Mouse (Mus musculus) liver, adult (tissue): ENCODE results near the gene Sec24a.

Experiments
- GATA4 ChIP-seq: IDR thresholded peaks from 2 replicates; pipeline ENCODE4 v1.6.1; 2014; ENCODE audit warnings: mild to moderate bottlenecking, low read length; ENCODE audit not compliant: insufficient replicate concordance

Gene Sec24a

GRCm38 (mm10) chr11:51670846-51671245, 92.6 kb downstream of the Sec24a start:
- no peak for TF ChIP-seq GATA4

DNA sequence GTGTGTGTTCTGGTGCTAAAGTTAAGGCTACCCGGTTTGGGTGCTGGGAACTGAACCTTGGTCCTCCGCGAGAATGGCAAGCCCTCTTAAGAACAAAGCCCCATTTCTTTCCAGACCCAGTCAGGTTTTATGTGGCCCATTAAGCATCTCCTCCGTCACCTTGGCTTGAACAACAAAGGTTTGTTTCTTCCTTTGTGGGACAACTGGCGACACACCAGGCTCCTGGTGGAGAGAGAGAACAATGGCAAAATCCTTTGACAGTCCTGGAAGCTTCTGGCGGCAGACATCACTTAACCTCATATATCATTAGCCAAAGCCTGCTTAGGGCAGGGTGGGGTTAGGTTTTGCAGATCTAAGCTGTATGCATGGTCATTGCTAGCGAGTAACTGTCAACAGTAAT, 100.8 kb downstream of the Sec24a start:
- TF ChIP-seq GATA4, result no peak

DNA sequence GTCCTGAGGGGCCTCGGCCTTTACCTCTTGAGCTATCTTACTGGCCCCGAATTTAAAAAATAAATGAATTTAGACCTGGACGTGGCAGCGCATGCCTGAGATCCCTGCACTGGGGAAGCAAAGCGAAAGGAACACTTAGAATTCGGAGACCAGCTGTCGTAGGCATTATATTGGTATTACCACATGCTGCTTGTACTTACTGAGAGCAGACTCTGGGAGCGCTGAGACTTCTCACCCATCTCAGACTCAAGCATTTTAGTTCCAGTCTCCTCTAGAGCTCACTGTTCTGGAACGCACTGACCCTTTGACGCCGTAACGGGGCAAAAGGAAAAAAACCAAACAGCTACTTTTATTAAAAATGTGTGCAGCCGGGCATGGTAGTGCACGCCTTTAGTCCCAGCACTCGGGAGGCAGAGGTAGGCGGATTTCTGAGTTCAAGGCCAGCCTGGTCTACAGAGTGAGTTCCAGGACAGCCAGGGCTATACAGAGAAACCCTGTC, 101.5 kb downstream of the Sec24a start:
- TF ChIP-seq GATA4, result no peak

- no peak for TF ChIP-seq GATA4
These were observed 104.7 kb downstream of the Sec24a start for GRCm38 (mm10) chr11:51658705-51659104.

DNA sequence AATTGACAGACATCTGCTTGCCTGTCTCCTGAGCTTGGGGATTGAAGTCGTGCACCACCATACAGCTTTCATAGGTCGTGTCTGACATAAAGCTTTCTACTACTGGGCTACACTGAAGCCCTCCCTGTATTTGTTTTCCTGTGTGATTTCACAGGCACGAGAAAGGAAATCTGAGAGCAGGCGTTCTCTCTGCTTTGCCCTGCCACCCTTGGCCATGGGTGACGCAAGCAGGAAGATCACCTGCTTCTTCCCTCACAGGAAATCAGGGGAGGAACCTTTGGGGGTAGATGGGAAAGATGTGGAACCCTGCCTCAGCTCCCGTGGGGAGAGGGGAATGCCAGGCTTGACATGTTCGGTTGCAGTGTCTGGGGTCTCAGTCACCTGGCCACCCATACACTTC, 105.1 kb downstream of the Sec24a start:
- TF ChIP-seq GATA4, result no peak

DNA sequence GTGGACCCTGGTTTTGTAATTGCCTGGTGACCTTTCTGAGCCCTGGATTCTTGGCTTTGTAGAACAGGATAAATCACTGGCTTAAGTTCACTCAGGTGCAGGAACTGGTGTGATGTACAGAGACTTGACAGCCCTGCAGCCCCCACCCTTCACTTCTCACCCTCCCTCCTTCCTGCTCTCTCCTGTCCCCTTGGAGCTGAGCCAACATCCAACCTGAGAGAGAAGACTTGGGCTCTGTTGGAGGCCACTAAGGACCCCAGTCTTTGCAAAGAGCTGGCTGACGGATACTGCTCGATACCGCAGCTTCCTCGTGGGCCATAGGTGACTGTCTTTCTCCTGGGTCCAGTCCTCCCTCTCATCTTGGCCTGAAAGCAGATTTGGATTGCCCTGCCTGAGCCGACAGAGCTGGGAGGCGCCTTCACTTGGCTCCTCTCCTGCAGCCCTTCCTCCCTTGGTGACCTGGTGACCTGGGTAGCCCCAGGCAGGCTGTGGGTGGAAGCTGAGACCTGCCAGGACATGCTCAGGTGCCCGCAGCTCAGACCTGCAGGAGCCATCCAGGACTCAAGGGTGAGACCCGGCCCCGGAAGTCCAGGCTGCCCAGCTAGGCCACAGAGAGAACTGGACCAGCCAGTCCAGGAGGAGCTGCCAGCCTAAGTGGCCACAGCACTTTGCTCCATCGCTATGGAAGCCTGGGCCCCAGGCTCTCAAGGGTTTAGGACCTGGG, 106.5 kb downstream of the Sec24a start:
- no peak for TF ChIP-seq GATA4

DNA sequence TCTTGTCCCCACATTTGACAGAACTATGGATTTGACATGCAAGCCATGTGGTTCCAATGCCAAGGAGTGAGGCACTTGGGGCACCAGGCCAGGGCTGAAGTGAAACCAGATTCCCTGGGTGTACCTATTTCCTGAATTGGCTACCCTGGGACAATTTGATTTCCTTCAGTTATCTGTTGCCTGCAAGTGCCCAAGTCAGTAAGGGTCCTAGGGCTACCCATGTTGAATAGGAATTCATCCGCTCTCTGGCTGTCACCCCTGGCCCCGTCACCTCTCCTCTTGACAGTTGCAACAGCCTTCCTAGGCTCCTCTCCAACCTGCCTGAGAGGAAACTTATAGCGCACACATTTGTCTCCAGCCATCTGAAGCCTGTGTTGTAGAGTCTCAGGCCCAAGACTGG, 108.5 kb downstream of the Sec24a start:
- no peak for TF ChIP-seq GATA4

- TF ChIP-seq GATA4, result no peak
These were observed 109.7 kb downstream of the Sec24a start for GRCm38 (mm10) chr11:51653736-51654135.

DNA sequence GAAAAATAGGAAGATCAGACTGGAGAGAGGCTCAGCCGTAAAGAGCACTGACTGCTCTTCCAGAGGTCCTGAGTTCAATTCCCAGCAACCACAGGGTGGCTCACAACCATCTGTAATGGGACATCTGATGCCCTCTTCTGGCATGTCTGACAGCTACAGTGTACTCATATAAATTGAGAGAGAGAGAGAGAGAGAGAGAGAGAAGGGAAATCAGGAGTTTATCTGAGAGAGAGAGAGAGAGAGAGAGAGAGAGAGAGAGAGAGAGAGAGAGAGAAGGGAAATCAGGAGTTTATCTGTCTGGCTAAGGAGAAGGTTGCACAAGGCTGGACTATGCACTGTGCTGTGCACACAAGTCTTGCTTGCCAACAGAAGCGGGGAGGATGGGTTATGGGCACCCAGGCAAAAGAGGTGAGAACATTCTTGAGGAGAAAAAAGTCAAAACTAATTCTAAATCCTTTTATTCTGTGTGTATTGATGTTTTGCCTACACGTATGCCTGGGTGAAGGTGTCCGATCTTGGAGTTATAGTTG, 110.5 kb downstream of the Sec24a start:
- TF ChIP-seq GATA4, result peak; percentile 88

- TF ChIP-seq GATA4, result no peak
These were observed 112.5 kb downstream of the Sec24a start, which contains the start of the genes N4bp3 and D930048N14Rik for GRCm38 (mm10) chr11:51650691-51651515. TSS of gene N4bp3 (minus strand) at chr11:51650842. TSS of gene D930048N14Rik (plus strand) at chr11:51650954.

DNA sequence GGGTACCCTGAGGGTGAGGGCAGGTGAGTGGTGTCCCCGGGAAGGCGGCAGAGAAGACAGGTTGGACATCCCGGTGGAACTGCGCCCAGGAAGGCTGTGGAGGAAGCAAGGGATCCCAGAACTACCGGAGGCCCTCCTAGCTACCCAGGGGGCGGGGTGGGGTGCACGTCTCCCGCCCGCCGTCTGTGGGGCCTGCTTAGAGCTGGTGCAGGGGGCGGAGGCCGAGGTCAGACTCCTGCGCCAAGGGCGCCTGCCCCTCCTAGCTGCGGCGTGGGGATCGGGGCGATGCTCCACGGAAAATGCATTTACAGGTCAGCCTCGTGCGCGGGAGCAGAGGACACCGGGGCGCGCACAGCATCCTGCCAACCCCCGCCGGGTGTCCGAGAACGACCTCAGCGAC, 113.2 kb downstream of the Sec24a start:
- TF ChIP-seq GATA4, result no peak

GRCm38 (mm10) chr11:51649889-51650199, 113.6 kb downstream of the Sec24a start:
- TF ChIP-seq GATA4, result no peak

DNA sequence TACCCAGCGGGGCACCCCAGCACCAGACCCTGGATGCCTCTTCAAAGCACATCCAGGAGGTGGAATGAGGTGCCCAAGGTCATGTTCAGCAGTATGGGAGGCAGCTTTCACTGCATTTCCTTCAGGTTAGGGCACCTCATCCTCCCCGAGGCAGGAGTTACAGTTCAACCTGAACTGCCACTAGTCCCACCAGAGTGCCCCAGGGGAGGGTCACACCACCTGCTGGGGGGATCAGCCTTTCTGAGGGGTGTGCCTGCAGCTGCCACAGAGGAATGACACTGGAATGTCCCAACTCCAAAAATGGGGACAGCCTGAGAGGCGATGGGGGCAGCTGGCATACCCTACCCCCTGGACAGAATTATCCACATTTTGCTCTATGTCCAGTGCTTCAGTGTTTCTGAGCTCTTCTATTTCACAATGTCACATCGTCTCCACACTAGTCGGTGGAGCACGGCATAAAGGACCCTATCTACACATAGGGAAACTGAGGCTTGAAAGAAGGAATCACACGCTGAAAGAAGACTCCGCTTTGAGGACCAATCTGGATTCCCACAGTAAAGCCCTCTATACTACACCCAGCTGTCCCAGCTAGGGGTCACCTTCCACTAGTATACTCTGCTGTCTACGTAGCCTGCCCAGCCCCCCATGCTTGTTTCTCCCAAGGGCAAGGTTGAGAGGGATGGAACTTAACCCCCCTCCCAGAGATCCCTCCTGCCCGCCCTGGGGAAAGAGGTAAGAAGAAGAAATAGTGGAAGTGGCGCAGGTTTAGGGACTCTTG, 114.1 kb downstream of the Sec24a start:
- TF ChIP-seq GATA4, result no peak

DNA sequence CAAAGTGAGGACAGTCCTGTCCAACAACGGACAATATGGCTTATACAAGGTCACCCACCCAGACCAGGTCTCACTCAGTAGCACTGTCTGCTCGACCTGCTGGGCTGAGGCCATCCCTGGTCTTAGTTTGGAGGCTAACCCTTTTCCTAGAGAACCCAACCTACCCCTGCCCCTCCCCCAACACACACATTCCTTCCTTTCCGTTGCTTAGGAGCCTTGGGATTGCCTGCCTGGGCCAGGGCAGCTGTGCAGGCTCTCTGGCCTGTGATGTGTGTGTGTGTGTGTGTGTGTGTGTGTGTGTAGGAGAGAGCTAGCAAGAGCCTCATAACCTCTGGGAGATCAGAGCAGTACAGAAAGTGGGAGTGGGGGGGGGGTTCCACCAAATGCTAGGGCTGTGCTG, 114.9 kb downstream of the Sec24a start:
- TF ChIP-seq GATA4, result no peak
